Mouse (Mus musculus) liver, embryonic 11.5 days (tissue): ENCODE results near the gene Pth2. TPM values are rescaled to one million over a fixed set of nuclear protein-coding genes. Genes with fewer than 3 reads are reported as not detected.

Experiments
- ATAC-seq: fragments of 200-750 bp; cut with Nextera tagmentation; replicated peaks from 2 replicates; pipeline ENCODE4 v1.8.0; 2017; ENCODE audit warnings: moderate number of reproducible peaks, mild to moderate bottlenecking, moderate TSS enrichment, moderate library complexity; ENCODE audit not compliant: low FRiP score
- DNase-seq: peaks from one replicate; pipeline ENCODE4 v3.0.0-alpha.2; 2017; ENCODE audit warnings: low spot score
- H3K27ac ChIP-seq: fragments of 300-500 bp; sonication (generic); 2 replicates; pipeline ENCODE4 v1.5.1; 2014; ENCODE audit warnings: mild to moderate bottlenecking, low read depth, low read length, control low read depth
- H3K27me3 ChIP-seq: fragments of 300-500 bp; sonication (generic); replicated peaks from 2 replicates; pipeline ENCODE4 v1.6.1; 2014; ENCODE audit warnings: low read length, mixed read lengths; ENCODE audit not compliant: control insufficient read depth, insufficient read depth
- H3K36me3 ChIP-seq: fragments of 300-500 bp; sonication (generic); 2 replicates; pipeline ENCODE4 v1.6.1; 2014; ENCODE audit warnings: mild to moderate bottlenecking, low read length, moderate library complexity, mixed read lengths; ENCODE audit not compliant: control insufficient read depth, insufficient read depth
- H3K4me1 ChIP-seq: fragments of 300-500 bp; sonication (generic); replicated peaks from 2 replicates; pipeline ENCODE4 v1.6.1; 2014; ENCODE audit warnings: low read length, mixed read lengths; ENCODE audit not compliant: control insufficient read depth, insufficient read depth
- H3K4me2 ChIP-seq: fragments of 300-500 bp; sonication (generic); 2 replicates; pipeline ENCODE4 v1.6.1; 2014; ENCODE audit warnings: mild to moderate bottlenecking, control low read depth, moderate library complexity
- H3K4me3 ChIP-seq: fragments of 300-500 bp; sonication (generic); 2 replicates; pipeline ENCODE4 v1.5.1; 2014; ENCODE audit warnings: low read depth, low read length, control low read depth
- H3K9ac ChIP-seq: fragments of 300-500 bp; sonication (generic); 2 replicates; pipeline ENCODE4 v1.6.1; 2014; ENCODE audit warnings: low read depth, low read length, control low read depth
- H3K9me3 ChIP-seq: fragments of 300-500 bp; sonication (generic); 2 replicates; pipeline ENCODE4 v1.6.1; 2016; ENCODE audit warnings: low read length, inconsistent platforms, mixed read lengths; ENCODE audit not compliant: control insufficient read depth
- WGBS: fragments of 180-500 bp; shearing (Covaris S2); extraction: QIAGEN DNeasy Blood & Tissue Kit; methylation state at CpG from one replicate; pipeline ENCODE4 v1.1.7; 2014; 5-methylcytosine and 5-hydroxymethylcytosine counted together
- polyA plus RNA-seq: library from polyadenylated mRNA; unstranded; fragments of >200 nt; fragmentation: Nextera tagmentation; extraction: Ambion mirVana; gene quantifications from 2 replicates; pipeline ENCODE4 v1.2.1, GENCODE M21; 2014

Gene Pth2
- not detected in 2 replicates for polyA plus RNA-seq

DNA sequence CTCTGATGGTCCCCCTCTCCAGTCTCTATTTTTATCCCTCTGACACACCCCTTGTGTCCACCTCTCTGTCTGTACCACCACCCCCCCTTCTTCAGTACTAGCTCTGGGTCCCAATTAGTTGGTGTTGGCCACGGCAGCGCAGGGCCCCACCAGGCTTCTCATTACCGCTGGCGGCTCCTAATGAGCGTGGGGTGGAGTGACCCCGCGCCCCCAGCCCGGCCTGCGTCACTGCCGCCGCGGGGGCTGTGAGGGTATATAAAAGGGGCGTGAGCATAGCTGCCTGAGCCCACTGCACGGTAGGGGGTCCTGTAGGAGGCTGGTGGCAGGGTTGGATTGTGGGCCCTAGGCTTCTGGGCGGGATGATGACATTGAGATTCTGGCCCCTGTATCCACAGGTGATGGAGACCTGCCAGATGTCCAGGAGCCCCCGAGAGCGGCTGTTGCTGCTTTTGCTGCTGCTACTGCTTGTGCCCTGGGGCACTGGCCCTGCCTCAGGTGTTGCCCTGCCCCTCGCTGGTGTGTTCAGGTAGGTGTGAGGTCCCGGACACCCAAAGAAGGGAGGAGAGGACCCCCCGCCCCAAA is at the start of gene Pth2:
Gene Pth2, plus strand, starts transcription at position 100 of the 582 bp plus-strand sequence.
- 25% methylated on average over 20 of the region's 20 CpGs for WGBS

DNA sequence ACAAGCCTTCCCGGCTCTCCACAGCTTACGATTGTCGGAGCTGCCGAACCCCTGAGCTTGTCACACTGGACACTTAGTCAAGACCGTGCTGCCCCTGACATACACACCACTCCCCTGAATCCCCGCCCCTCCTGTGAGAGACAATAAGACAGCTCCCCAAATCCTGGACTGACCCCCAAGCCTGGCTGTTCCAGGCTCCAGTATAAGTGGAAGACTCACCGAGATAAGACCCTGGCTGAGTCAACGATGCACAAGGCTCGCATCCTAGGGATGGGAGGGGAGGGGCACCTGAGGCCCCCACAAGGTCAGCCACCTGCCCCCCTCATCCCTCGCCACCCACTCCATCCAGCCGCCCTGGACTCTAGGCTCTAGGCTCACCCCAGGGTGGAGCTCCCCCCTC is 48.9 kb upstream of the Pth2 start:
- no peak for ATAC-seq
- H3K4me3 ChIP-seq: no peak overlapping the region
- H3K9me3 ChIP-seq: no peaks in the 10 kb centered on the region
- H3K27ac ChIP-seq: no peak overlapping the region
- peak overlapping the region; percentile 22; the same call in 1 of the 2 replicates for H3K9ac ChIP-seq
- no peaks in the 10 kb centered on the region for H3K27me3 ChIP-seq
- H3K4me1 ChIP-seq: peaks cover 35% of the 10 kb centered on the region
- no peak overlapping the region; the same call in 1 of the 2 replicates for H3K4me2 ChIP-seq
- WGBS: 74% methylated on average over 11 of the region's 11 CpGs
- DNase-seq: no peak
- peaks cover 8% of the 10 kb centered on the region for H3K36me3 ChIP-seq

More for the DNA sequence above, at the start of gene Pth2:
- Histone ChIP-seq H3K27me3 (peaks cover 98% of the 10 kb centered on the region), H3K9me3 (no peaks in the 10 kb centered on the region), H3K4me1 (peaks cover 9% of the 10 kb centered on the region), H3K27ac (no peak within 1 kb of the TSS), H3K36me3 (no peaks in the 10 kb centered on the region), H3K4me3 (peak within 1 kb of the TSS; percentile 31), H3K4me2 (peak within 1 kb of the TSS; percentile 62), H3K9ac (no peak within 1 kb of the TSS)
- DNase-seq: no peak
- no peak for ATAC-seq

DNA sequence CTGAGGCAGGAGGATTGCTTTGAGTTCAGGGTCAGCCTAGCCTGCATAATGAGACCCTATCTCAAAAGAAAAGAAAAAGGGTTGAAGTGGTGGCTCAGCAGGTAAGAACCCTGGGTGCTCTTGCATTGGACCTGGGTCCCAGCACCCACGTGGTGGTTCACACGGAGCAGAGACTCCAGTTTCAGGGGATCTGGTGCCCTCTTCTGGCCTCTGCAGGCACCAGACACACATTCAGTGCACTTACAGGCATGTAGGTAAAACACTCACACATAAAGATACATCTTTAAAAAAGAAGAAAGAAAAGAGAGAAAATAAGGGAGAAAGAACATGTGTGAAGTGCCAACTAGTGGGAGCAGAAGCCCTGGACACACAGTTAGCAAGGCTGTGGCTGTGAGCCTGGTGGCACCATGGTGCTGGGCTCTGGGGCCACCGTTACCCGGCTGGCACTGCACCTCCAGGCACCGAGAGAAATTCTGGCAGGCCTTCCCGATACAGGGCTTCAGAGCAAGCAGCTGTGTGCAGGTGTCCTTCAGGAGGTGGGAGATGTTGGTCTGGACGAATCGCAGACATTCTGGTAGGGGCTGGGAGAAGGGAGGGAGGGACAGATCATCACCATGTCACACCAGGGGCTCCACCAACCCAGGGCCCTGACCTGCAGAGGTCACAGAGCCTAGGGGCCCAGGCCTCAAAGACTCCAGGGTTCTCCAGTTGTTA is 47.2 kb upstream of the Pth2 start:
- ATAC-seq (no peak), DNase-seq (no peak)
- Histone ChIP-seq H3K27me3 (no peaks in the 10 kb centered on the region), H3K9ac (peak overlapping the region; percentile 15; the same call in 1 of the 2 replicates), H3K9me3 (no peaks in the 10 kb centered on the region), H3K4me1 (peaks cover 41% of the 10 kb centered on the region), H3K36me3 (no peaks in the 10 kb centered on the region), H3K27ac (no peak overlapping the region), H3K4me3 (no peak overlapping the region), H3K4me2 (no peak overlapping the region)
- 77% methylated on average over 8 of the region's 8 CpGs for whole genome bisulfite sequencing

DNA sequence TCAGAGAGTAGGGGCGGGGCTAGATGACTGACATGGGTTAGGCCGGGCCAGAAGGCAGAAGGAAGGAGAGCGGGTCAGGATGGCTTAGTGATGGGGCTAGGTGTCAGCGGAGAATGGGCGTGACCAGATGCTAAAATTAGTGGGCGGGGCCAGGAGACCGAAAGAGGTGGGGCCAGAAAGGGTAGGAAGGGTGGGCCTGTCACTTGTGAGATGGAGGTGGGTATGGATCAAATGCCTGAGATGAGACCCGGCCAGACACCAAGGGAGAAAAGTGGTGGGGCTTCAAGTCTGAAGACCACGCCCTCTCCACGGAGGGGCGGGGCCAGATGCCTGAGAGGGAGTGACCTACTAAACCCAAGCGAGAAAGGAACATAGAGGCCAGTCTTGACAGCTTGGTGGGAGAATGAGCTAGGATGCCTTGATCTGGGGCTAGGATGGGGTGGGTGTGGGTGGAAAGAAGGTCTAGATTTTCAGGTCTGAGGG is 46.2 kb upstream of the Pth2 start:
- H3K4me2 ChIP-seq: peak overlapping the region; percentile 86
- H3K27me3 ChIP-seq: no peaks in the 10 kb centered on the region
- peak; percentile 53 for ATAC-seq
- no peaks in the 10 kb centered on the region for H3K9me3 ChIP-seq
- peak overlapping the region; percentile 89 for H3K27ac ChIP-seq
- 5% methylated on average over 12 of the region's 12 CpGs for WGBS
- H3K4me3 ChIP-seq: peak overlapping the region; percentile 69
- H3K9ac ChIP-seq: peak overlapping the region; percentile 74
- no peak for DNase-seq
- peaks cover 44% of the 10 kb centered on the region for H3K4me1 ChIP-seq
- no peaks in the 10 kb centered on the region for H3K36me3 ChIP-seq

DNA sequence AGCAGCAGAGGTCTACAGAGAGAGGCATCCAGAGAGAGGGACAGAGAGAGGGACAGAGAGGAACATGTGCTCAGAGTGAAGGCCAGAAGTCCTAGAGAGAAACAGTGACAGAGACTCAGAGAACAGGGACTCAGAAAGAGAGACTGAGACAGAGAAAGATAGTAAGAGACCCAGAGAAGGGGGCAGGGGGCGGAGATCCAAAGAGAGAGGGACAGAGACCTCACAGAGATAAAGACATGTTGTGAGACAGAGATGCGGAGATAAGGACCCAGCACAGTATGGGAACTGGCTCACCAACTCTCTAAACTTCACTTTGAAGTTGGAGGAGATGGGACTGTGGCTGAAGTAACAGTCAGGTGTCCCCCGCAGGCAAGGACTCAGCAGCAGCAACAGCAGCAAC is 45.4 kb upstream of the Pth2 start:
- Histone ChIP-seq H3K4me3 (peak overlapping the region; percentile 69), H3K4me1 (peaks cover 36% of the 10 kb centered on the region), H3K36me3 (no peaks in the 10 kb centered on the region), H3K27me3 (no peaks in the 10 kb centered on the region), H3K9me3 (no peaks in the 10 kb centered on the region), H3K4me2 (peak overlapping the region; percentile 86), H3K27ac (peak overlapping the region; percentile 89), H3K9ac (peak overlapping the region; percentile 74)
- 36% methylated on average over 3 of the region's 3 CpGs for WGBS
- no peak; the same call in 1 of the 2 replicates for ATAC-seq
- DNase-seq: no peak

DNA sequence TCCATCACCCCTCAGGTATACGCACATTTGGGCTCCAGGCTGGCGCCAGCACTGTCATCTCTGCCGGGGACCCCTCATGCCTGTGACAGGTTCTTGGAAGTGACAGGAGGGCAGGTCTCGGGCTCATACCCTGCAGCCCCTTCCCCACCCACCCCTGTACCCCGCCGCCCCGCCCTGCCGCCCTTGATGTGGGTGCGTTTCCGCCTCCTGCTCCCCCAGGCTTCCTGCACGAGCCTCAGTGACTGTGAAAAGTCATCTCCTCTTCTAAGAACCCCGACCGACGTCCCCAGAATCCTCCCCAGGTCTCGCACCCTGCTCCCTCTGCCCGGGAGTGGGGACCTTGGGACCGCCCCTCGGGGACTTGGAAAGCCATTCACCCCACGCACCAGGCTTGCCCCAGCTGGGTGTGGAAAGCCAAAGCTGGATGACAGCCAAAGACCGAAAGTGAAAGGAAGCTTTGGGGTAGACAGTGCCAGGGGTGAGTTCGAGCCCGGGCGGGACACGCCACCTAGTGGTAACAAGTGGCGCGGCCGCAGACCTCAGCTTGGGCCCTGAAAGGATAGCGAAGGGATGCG is 44.7 kb upstream of the Pth2 start, which contains the start of the genes Gm45713 and Flt3l:
Gene Gm45713, minus strand, starts transcription at position 239 of the 575 bp plus-strand sequence.
Gene Flt3l, minus strand, starts transcription at position 440 of the 575 bp plus-strand sequence.
- Histone ChIP-seq H3K27me3 (no peaks in the 10 kb centered on the region), H3K4me3 (peak within 1 kb of the TSS; percentile 69), H3K4me2 (peak within 1 kb of the TSS; percentile 86), H3K9ac (peak within 1 kb of the TSS; percentile 74), H3K36me3 (no peaks in the 10 kb centered on the region), H3K9me3 (no peaks in the 10 kb centered on the region), H3K4me1 (peaks cover 36% of the 10 kb centered on the region), H3K27ac (peak within 1 kb of the TSS; percentile 89)
- 1% methylated on average over 29 of the region's 29 CpGs for WGBS
- DNase-seq (peak; percentile 88), ATAC-seq (peak; percentile 72)

GRCm38 (mm10) chr7:45137171-45138006 is 43.4 kb upstream of the Pth2 start:
- peak; percentile 79 for ATAC-seq
- peak overlapping the region; percentile 17 for H3K9ac ChIP-seq

DNA sequence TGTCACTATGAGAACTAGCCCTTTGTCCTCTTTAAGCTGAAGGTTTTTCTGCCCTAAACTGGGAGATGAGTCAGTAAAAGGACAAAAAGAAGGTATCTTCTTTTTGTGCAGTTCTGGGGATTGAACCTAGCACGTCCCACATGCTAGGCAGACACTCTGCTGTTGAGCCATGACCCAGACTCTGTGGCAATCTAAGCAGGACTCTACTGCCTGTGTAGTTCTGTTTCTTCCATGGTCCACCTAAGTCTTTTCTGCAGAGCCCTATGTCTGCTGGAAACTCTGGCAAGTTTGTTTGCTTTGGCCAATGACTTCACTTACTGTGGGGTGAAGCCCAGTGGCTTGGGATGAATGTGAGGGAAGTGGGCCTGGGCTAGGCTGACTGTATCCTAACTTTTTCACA is 42.4 kb upstream of the Pth2 start:
- H3K4me3 ChIP-seq: no peak overlapping the region
- no peaks in the 10 kb centered on the region for H3K27me3 ChIP-seq
- peak overlapping the region; percentile 17; the same call in 1 of the 2 replicates for H3K9ac ChIP-seq
- peak overlapping the region; percentile 80 for H3K27ac ChIP-seq
- H3K4me1 ChIP-seq: peaks cover 40% of the 10 kb centered on the region
- DNase-seq (no peak), ATAC-seq (no peak)
- peaks cover 6% of the 10 kb centered on the region for H3K36me3 ChIP-seq
- H3K9me3 ChIP-seq: no peaks in the 10 kb centered on the region
- H3K4me2 ChIP-seq: peak overlapping the region; percentile 86
- 68% methylated on average over 1 of the region's 1 CpGs for WGBS

More at GRCm38 (mm10) chr7:45137171-45138006, 43.4 kb upstream of the Pth2 start:
- H3K4me2 ChIP-seq: peak overlapping the region; percentile 86
- peaks cover 4% of the 10 kb centered on the region; the same call in 1 of the 2 replicates for H3K36me3 ChIP-seq
- peak overlapping the region; percentile 89 for H3K27ac ChIP-seq
- peak; percentile 69 for DNase-seq
- H3K4me3 ChIP-seq: peak overlapping the region; percentile 69
- H3K4me1 ChIP-seq: peaks cover 40% of the 10 kb centered on the region
- WGBS: 33% methylated on average over 12 of the region's 12 CpGs
- H3K27me3 ChIP-seq: no peaks in the 10 kb centered on the region
- no peaks in the 10 kb centered on the region for H3K9me3 ChIP-seq
